Mouse (Mus musculus) 3T3-L1 (cell line): Measurements from ENCODE around the gene Elavl3.
"Not testable (repeated sequence)": the region's sequence is repeated elsewhere in the genome, so short reads cannot be mapped to it uniquely, and the experiment has no call there.

Experiments
- DNase-seq: peaks from one replicate; pipeline ENCODE4 v3.0.0-alpha.2; 2015; ENCODE audit warnings: low read depth, low spot score

Elavl3 gene

DNA sequence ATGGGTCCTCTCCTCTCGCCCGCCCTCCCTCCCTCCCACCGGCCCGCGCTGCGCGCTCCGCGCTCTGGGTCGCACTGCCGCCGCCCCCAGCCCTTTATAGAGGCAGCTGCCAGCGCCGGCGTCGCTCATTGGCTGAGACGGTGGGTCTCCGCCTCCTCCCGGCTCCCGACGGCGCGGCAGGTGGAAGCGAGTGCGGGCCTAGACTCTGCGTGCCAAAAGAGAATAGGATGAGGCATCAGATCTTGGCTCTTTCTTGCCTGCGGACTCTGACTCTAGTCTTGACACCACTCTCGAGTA, at the start of gene Elavl3:
Elavl3 (minus strand) TSS at position 66 of the 297 bp plus-strand sequence.
- no peak for DNase-seq

DNA sequence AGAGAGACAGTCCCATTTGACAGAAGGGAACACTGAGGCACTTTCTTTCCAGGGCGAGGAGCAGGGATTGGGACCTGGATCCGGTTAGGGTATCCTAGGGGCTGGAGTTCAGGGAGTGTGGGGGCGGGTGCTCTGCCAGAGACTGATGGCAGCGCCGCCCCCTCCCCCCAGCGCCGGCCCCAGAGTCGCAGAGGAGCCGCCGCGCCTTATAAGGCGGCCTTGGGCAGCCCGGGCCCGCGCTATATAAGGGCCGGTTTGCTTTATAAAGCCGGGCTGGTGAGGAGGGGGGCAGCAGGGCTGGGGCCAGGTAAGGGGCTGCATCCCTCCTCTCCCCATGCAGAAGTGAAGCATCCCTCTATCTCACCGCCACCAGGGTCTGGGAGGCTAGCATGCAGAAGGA, 48.1 kb upstream of the Elavl3 start:
- DNase-seq: no peak

DNA sequence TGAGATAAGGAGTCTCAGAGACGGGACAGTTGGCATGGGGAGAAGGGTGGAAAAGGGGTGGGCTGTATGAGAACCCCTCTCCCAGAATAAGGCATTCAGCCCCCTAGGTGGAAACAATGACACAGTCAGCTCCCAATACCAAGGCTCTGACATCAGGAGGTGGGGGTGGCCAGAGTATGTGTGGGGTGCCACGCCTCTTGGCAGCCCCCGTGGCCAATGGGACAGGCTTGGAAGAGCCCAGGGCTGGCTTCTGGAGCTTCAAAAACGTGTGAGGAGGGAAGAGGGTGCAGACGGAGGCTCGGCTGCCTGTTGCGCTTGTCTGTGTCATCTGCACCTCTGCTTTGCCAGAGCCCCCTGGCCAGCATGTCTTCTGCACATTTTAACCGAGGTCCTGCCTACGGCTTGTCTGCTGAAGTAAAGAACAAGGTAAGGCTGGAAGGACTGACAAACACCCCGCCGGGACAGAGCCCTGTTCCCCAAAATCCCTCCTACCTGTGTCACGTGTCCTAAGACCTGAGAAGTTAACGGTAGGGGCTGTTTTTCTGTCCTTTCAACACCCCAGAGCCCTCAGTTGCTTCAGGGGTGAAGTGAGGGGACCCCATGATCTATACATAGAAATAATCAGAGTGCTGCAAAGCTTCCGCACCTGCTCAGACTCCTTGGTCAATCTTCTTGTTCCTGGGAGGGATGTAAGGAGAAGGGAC, 47.3 kb upstream of the Elavl3 start, which contains the start of gene Cnn1:
Cnn1 (plus strand) TSS at position 224 of the 704 bp plus-strand sequence.
- DNase-seq: no peak

DNA sequence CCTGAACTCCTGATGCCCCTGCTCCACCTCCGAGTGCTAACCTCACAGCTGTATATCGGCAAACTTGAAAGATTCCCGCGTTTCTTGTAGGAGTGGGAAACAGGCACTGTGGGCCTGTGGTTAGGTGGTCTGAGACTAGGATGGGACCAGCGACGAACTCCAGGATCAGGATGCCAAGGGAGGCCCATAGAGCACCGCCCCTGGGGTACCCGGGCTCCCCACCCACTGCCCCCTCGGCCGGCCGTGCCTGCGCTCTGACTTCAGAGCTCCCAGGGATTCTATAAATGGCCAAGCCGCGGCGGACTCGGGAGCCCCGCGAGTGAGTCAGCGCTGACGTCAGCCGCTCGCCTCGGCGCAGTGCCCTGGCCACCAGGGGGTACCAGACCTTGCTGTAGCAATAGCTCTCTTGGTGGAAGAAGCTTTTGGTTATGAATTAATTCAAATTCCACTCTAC, 44.1 kb upstream of the Elavl3 start:
- peak; percentile 48 for DNase-seq

DNA sequence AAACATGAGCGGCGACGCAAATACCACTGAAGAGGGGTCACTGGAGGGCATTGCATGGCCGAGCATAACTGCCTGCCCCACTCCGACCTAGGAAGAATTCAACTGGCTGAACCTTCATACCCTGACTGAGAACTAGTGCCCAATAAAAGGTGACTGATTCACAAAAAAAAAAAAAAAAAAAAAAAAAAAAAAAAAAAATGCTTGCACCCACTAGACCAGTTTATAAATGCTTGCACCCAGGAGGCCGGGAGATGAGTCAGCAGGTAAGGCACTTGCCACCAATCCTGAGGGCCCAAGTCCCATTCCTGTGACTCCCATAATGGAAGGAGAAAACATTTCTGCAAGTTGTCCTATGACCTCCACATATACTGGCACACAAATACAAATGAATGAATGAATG, 40.9 kb upstream of the Elavl3 start:
- DNase-seq: no peak

DNA sequence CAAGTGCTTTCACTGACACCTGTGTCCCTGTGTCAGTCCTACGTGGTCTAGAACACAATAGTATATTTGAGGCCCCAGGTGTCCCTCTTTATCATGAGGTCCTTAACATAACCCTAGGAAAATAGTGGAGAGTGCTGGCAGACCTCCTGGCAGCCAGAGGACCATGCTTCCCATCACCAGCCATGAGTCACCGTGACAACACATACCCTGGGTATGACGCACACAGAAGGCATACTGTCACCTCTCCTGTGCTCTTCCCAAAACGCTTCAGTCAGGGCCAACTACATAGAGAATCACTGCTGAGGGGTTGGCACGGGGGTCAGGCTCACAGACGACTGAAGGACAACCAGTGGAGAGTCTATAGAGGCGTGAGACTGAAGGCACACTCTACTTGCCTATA, 38.2 kb upstream of the Elavl3 start:
- peak; percentile 82 for DNase-seq

DNA sequence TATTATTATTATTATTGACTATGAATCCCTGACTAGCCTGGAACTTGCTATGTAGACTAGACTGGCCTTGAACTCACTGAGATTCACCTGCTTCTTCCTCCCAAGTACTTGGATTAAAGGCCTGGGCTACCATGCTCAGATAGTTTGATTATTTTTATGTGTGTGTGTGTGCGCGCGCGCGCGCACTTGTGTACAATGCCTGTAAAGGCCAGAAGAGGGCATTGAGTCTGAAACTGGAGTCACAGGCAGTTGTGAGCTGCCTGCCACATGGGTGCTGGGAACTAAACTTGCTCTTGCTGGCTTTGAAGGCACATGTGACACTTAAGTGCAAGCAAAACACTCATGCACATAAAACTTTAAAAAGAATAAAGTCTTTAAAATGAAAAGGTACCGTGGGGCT, 37.5 kb upstream of the Elavl3 start:
- DNase-seq: peak; percentile 6

DNA sequence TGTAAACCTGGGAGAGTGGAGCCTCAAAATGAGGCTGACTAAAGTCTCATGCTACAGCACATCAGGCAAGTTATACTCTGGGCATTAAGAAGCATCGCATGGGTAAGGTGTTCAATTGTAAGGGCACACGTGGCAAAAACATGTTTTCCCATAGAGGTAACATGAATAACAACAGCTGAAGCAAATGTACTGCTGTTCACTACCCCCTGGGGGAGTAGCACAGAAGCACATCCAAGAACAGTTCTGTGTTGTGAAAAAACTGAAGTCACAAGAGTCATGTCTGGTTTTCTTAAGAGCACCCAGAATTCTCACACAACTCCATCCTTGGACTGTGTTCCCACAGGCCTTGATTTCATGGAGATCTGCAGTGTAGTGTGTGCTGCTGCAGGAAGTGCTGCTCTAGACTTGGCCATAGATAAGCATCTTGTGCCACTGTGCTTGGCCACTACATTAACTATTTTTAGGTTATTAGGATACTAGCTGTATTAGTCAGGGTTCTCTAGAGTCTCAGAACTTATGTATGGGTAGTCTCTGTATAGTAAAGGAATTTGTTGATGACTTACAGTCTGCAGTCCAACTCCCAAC, 35.3 kb upstream of the Elavl3 start:
- DNase-seq: peak; percentile 12

DNA sequence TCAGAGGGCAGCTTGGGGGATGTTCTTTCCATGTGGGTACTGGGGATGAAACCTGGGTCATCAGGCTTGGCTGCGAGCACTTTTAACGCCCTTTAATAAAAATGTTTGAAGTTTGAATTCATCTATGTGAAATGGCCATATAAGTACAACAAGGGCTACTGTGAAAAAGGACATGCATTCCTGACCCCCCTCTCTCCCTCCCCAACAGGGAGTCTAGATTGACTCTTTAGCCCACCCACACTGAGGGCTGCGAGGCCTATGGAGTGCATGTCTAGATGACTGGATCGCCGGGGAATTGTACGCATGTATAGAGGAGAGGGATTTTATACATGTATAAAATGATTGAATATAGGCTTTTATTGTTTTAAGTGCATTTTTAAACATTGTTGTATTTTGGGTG, 34.2 kb upstream of the Elavl3 start:
- no peak for DNase-seq

DNA sequence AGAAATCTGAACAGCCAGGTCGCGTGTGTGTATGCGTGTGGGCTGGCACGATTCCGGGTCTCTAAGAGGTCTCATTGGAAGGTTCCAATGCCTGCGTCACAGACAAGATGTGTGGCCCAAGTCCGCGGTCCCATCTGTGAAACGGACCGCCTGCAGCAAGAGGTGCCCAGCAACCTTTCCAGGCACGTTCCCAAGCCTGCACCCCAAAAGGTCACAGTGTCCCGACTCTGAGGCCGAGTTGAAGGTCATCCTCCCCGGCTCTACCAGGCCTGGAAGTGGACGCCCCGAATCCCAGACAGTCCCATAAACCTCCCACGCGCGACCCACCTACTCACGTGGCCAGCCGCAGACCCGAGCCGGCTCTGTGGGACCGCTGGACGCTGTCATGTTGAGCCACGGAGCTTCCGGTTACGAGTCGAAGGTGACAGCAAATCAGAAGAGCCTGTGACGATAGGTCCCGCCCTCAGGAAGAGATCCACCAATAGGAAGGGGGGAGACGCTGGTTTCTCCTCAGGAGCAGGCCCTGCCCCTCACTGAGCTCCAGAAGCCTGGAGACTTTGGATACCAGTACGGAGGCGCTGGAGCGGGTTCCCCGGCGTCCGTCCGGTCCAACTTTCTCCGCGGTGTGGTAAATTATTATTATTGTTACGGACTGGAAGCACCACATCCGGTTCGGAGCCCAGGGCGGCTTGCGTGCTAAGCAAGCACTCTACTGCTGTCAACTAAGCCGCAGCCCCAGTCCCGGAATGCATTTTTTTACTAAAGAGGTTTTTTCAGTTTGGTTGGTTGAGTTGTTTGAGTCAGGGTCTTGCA, 33.4 kb upstream of the Elavl3 start, which contains the start of gene Ecsit:
Ecsit (minus strand) TSS at position 417 of the 813 bp plus-strand sequence.
- peak; percentile 98 for DNase-seq

DNA sequence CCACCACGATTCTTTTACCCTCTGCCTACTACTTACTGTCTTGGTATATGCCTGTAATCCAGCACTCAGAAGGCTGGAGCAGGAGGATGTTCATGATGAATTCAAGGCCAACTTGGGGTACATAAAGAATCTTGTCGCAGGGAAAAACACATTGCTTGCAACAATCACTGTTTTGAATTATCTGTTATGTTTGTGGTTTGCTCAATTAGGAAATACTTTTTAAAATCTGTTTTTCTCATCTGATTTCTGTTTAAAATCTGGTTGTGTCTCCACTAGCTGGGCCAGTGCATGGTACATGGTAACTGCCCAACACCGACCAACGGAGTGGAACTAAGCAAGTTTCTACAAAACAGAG, 32.8 kb upstream of the Elavl3 start:
- DNase-seq: no peak

DNA sequence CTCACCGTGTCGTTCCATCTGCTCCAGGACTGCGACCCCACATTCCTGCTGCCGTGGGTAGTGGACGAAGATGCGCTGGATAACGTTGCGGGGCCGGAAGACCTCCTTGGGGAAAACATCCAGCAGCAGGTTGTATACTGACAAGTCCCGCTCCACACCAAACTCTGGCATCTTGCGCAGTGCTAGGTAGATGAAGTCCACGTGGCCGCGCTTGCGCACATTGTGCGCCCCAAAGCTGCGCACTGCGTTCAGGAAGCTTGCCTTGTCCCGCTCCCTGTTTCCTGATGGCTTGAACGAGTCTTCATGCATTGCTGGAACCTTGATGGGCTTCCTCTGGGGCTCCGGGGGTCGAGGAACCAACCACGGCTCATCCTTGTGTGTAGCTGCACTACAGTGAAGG, 24.4 kb upstream of the Elavl3 start:
- DNase-seq: no peak

DNA sequence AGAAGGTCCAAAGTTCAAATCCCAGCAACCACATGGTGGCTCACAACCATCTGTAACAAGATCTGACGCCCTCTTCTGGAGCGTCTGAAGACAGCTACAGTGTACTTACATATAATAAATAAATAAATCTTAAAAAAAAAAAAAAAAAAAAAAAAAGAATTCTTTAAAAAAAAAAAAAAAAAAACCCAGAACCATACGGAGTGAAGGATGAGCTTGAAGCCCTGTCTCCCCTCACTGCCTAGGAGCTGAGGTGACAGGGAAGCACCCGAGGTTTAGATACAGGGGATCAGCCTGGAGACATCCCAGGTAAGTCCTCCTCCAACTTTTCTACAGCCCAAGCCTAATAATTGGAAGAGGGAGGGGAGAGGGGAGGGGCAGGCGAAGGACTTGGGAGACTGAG, 24.0 kb upstream of the Elavl3 start:
- not testable (repeated sequence) for DNase-seq

DNA sequence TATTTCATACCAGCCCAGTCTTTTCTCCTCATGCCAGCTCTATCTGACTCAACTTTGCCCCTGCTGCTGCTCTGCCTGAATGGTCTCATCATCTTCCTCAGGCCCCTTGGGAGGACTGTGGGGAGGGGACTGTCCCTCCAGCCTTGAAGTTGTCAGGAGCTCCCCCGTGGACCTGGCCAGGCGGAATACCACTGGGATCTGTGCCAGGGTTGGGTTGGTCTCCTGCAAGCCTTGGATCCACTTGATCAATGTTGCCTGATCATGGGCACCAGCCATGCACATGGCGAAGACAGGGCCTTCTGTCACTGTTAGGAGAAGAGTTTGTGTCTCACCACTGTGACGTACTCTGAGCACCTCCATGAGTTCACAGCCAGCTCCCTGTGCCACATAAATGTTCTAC, 20.5 kb upstream of the Elavl3 start:
- DNase-seq: no peak

DNA sequence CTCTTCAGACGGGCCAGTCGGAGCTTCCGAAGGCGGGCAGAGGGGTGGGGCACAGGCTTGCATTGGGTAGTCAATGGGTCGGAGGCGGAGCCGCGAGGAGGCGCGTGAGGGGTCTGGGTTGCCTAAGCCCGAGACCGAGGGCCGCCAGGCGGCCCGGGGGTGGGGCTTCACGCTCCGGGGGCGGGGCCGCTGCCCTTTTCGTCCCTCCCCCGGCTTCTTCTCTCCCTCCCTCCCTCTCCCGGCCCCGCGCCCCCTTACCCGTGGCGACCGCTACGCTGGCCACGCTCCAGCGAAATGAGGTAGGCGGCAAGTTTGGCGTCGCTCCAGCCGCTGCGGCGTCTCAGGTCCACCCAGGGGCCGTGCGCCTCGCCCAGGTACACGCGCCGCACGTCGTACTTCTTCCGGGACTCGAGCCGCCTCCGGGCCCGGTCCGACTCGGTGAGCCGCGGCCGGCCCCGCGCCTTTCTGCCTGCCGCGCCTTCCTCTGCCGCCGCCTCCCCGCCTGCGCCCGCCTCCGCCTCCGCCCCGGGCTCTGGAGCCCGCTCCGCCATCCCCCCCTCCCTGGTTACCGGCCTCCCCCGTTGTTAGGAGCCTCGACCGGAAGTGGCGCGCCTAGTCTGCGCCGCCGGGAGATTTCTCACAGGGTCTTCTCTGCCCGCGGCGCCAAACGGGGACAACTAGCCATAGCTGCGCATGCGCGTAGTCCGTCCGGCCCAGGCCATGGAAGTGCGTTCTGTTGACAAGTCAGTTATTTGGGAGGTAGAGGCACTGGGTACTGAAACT, 19.2 kb upstream of the Elavl3 start, which contains the start of the genes Gm49318 and Zfp653:
Gm49318 (minus strand) TSS at position 469 of the 783 bp plus-strand sequence.
Zfp653 (minus strand) TSS at position 586 of the 783 bp plus-strand sequence.
- DNase-seq: peak; percentile 97

DNA sequence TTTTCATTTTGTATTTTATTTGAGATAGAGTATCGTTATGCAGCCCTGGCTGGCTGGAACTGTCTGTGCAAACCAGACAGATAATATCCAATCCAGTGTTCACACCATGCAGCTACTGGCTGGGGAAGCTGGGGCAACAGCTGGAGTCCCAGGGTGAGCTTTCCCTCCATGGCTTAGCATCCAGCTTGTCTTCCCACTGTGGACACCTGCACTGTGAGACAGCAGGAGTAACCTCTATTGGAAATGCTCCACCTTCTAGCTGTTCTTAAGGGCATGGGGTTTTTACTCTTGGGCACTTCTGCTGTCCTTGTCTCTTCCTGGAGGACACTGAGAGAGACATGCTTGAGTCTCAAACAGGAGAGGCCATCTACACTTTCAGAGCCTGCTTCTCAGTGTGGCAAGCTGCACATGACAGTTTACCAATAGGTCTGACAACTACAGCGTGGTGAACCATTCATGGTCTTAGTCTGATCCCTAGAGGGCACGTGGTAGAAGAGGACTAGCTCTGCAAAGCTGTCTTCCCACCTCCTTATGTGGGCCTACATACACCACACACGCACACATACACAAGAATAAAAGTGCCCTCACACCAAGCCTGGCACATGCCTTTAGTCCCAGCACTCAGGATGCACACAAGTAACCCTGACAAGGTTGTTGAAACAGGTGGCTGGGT, 18.2 kb upstream of the Elavl3 start:
- DNase-seq: peak; percentile 11

DNA sequence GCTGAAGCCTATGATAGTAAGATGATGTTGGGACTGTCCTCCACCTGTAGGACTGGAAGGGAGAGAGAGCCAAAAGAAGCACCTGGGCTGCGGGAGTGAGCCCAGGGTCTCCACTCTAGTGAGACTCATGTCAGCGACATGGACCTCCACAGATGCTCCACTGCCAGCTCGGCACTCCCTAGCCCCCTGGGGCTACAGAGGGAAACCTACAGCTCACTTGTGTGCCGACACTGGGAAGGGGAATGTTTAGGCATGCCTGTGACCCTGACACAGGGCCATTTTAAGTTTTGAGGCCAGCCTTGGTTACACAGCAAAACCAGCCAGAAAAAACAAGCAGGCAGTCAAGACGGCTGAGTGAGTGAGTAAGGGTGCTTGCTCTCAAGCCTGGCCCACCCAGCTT, 15.4 kb upstream of the Elavl3 start:
- DNase-seq: no peak

DNA sequence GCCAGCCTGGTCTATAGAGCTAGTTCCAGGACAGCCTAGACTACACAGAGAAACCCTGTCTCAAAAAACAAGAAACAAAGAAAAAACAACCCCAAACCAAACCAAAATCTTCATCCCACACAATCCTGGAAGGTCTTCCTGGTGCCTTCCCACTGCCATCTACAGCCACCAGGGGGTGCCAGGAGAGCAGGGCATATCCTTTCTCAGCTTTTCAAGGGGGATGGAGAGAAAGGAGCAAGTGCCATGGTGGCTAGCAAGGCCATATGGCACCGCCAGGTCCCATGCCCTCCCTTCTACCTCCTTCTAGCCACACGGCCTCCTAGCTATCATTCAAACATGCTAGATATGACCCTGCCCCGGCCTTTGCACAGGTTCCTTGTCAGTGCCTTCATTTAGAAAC, 14.6 kb upstream of the Elavl3 start:
- peak; percentile 69 for DNase-seq

DNA sequence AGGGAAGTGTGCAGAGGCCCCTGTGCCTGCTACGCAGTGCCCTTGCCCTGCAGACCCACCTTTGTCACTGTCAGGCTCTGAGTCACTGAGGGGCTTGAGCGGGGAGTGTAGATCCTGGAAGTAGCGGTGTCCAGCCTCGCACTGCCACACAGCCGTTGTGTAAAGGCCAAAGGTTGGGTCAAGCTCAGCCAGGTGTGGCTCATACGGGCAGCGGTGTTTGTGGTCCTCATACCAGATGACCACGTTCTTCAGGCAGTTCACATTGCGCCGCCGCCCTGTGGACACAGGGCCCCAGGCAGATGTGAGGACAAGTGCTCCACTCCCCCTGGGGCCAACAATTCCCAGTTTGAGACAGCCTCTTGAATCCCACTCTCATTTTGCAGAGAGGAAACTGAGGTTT, 13.8 kb upstream of the Elavl3 start:
- no peak for DNase-seq

DNA sequence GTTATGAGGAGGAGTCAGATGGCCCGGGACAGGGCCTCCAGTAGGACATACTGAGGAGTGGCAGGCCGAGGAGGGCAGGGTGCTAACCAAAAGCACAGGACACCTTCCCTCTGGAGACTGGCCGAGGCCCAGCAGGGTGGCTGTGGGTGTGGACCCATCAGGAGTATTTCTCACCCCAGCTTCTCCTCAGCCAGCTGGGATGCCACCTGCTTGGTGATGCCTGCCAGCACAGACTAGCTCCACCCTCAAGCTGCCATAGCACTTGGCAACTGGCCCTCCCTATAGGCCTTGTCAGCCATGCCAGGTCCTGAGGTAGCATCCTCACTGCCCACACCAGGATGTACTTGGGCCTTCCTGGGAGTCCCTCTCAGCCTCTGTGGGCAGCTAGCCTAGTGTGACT, 12.5 kb upstream of the Elavl3 start:
- DNase-seq: no peak

DNA sequence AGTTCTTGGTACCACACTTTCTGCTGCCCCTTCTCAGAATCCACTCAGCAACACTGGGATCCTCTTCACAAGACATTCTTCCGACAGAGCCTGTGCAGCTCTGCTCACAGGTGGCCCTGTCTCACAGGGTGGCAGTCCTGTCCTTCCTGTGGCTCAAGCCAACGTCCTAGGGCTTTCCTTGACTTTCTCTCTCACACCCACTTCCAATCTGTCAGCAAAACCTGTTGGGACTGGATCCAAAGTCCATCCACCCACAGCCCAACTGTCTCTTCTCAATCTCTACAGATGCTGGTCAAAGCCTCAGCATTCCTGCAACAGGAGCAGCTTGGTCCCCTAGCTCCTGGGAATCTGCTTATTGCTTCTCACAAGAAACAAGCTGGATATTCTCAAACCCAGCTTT, 9.5 kb upstream of the Elavl3 start:
- DNase-seq: no peak
